In the genomic region with DNA sequence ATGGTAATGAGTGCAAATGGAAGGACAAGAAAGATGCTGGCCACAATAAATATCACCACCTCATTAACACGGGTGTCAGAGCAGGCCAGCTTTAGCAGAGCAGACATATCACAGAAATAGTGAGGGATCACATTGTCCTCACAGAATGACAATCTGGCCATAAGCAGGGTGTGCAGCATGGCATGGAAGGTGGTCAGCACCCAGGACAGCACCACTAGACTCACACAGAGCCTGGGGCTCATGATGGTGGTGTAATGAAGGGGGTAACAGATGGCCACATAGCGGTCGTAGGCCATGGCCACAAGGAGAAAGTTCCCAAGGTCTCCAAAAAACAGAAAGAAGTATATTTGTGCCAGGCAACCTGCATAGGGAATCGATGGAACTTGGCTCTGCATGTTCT, we compare ENCODE assay signal across 36 mouse cellular contexts. TPM values are rescaled to one million over a fixed set of nuclear protein-coding genes. Genes with fewer than 3 reads are reported as not detected.
DNase-seq lines count a peak whose midpoint lies in the region; TF ChIP-seq lines count a peak whose summit lies in the region.
"Had no signal": no experiment of that assay in that cellular context is flagged by ENCODE, and none has a peak within 500 bp of the region (broad histone marks: within the 10 kb centered on the region; RNA-seq: fewer than 3 reads in every experiment).

No protein-coding gene starts in this region.

- no peak for TF ChIP-seq POLR2A in kidney, adult 2 months (IDR thresholded peaks at IDR 0.05; ENCODE audit: low read depth, low read length)

- H3K27ac ChIP-seq in kidney, adult 2 months (ENCODE audit: insufficient read depth, low read depth, low read length) = no peak overlapping the region
- no peak overlapping the region for H3K27ac ChIP-seq in ES-E14 (ENCODE audit: insufficient read depth, low read depth, low read length, poor library complexity, severe bottlenecking)
- H3K27ac ChIP-seq: embryonic facial prominence, embryonic 10.5 days; embryonic facial prominence, embryonic 15.5 days; forebrain, embryonic 12.5 days; hindbrain, embryonic 13.5 days; liver, embryonic 14.5 days; midbrain, embryonic 12.5 days; neural tube, embryonic 15.5 days had no signal

- H3K9ac ChIP-seq in ES-E14 (ENCODE audit: insufficient read depth, low read depth, low read length, poor library complexity, severe bottlenecking) = no peak overlapping the region
- H3K9ac ChIP-seq: embryonic facial prominence, embryonic 15.5 days; forebrain, embryonic 12.5 days; forebrain, postnatal 0 days; hindbrain, embryonic 13.5 days; liver, embryonic 14.5 days; midbrain, embryonic 12.5 days; neural tube, embryonic 15.5 days had no signal

- in situ Hi-C loops in ES-E14 (cut with MboI; ENCODE audit: low sequenced_read_pairs in 2 of 2, unreplicated experiment in 2 of 2) = no loop called here

- H3K9me3 ChIP-seq in ES-E14 (ENCODE audit: control insufficient read depth, insufficient read depth, low read depth, low read length) = no peaks in the 10 kb centered on the region
- H3K9me3 ChIP-seq: embryonic facial prominence, embryonic 15.5 days; midbrain, embryonic 12.5 days; neural tube, embryonic 15.5 days had no signal

- WGBS in kidney, adult 2 months = 63% methylated on average over 4 of the region's 4 CpGs

- no peaks in the 10 kb centered on the region for H3K4me1 ChIP-seq in kidney, adult 2 months (ENCODE audit: control insufficient read depth, insufficient read depth, low read length)
- H3K4me1 ChIP-seq in ES-E14 (ENCODE audit: control insufficient read depth in 2 of 2, insufficient read depth in 2 of 2, low read length in 2 of 2, poor library complexity in 1 of 2) = no peaks in the 10 kb centered on the region
- H3K4me1 ChIP-seq: embryonic facial prominence, embryonic 10.5 days; embryonic facial prominence, embryonic 15.5 days; forebrain, embryonic 12.5 days; hindbrain, embryonic 13.5 days; midbrain, embryonic 12.5 days; neural tube, embryonic 15.5 days had no signal

- DNase-seq in kidney, postnatal 10 days = peak; percentile 24
- DNase-seq in kidney, adult 2 months = no peak
- DNase-seq in 416B (ENCODE audit: low read depth) (peak; percentile 4), ES-E14 (ENCODE audit: low read depth, low spot score) (peak; percentile 4), ZHBTc4 (ENCODE audit: low read depth, low spot score) (peak; percentile 24)
- no peak for DNase-seq in gastrocnemius, postnatal 10 days
- DNase-seq in retina, embryonic 14.5 days (ENCODE audit: low spot score) = no peak
- DNase-seq: cerebellum, adult 8-10 months; cerebellum, postnatal 25 days; forebrain, postnatal 0 days; gastrocnemius, postnatal 14 days; heart, postnatal 14 days; liver; lung, adult 2 months; right cerebral cortex, adult 18-20 months; spleen, adult 18-20 months; thymus, adult 18-20 months; thymus, postnatal 25 days had no signal

- no peaks in the 10 kb centered on the region; the same call in 1 of the 2 replicates for H3K27me3 ChIP-seq in kidney, adult 2 months (replicated peaks; ENCODE audit: control insufficient read depth, insufficient read depth, low read length)
- H3K27me3 ChIP-seq: embryonic facial prominence, embryonic 15.5 days; forebrain, embryonic 12.5 days; hindbrain, embryonic 13.5 days; midbrain, embryonic 12.5 days; neural tube, embryonic 15.5 days had no signal

- H3K4me3 ChIP-seq in kidney, adult 2 months (ENCODE audit: insufficient read depth, low read depth, low read length) = no peak overlapping the region
- no peak overlapping the region for H3K4me3 ChIP-seq in ES-E14 (ENCODE audit: insufficient read depth in 1 of 2, low read depth in 1 of 2, low read length in 2 of 2, poor library complexity in 1 of 2, severe bottlenecking in 1 of 2)
- H3K4me3 ChIP-seq: embryonic facial prominence, embryonic 10.5 days; embryonic facial prominence, embryonic 15.5 days; forebrain, embryonic 12.5 days; hindbrain, embryonic 13.5 days; midbrain, embryonic 12.5 days; neural tube, embryonic 15.5 days had no signal

- no peak for TF ChIP-seq CTCF in kidney, adult 2 months (conservative IDR thresholded peaks at IDR 0.05; ENCODE audit: insufficient read depth, insufficient read length, low read depth, low read length)

- no peaks in the 10 kb centered on the region for H3K36me3 ChIP-seq in kidney, adult 2 months (ENCODE audit: control insufficient read depth, insufficient read depth, low read length)
- H3K36me3 ChIP-seq in ES-E14 (ENCODE audit: control insufficient read depth, insufficient read depth, low read length, poor library complexity, severe bottlenecking) = no peaks in the 10 kb centered on the region
- H3K36me3 ChIP-seq: embryonic facial prominence, embryonic 10.5 days; embryonic facial prominence, embryonic 15.5 days; forebrain, embryonic 12.5 days; hindbrain, embryonic 13.5 days; midbrain, embryonic 12.5 days; neural tube, embryonic 15.5 days had no signal

TF ChIP-seq in ES-E14, 5 proteins besides CTCF, POLR2A, EP300 and RAD21:
- no peak for TF ChIP-seq MAFK (IDR thresholded peaks at IDR 0.05; ENCODE audit: insufficient read depth, low read depth, low read length)

RNA-seq across cellular contexts. Expression of a gene that starts 4.0 kb away (rescaled TPM):
- not detected in 2 replicates for polyA plus RNA-seq in kidney, adult 2 months (2012; rRNA removed)
- not detected in 2 replicates for total RNA-seq in ES-E14 (2012; rRNA removed)
- total RNA-seq in gastrocnemius, postnatal 10 days (2021) = not detected
- total RNA-seq: forebrain, postnatal 0 days; gastrocnemius, postnatal 14 days; granulocyte monocyte progenitor cell, adult 5-6 weeks; heart, postnatal 14 days; layer of hippocampus, adult 18-20 months; layer of hippocampus, postnatal 10 days; left cerebral cortex, adult 18-20 months; left cerebral cortex, postnatal 14 days; megakaryocyte progenitor cell, adult 5-6 weeks had no signal
- polyA plus RNA-seq: embryonic facial prominence, embryonic 10.5 days; forebrain, embryonic 12.5 days; forebrain, postnatal 0 days; heart, embryonic 14.5 days; hindbrain, embryonic 13.5 days; intestine, embryonic 16.5 days; kidney, embryonic 16.5 days; limb, embryonic 11.5 days; liver, embryonic 14.5 days; lung, adult 2 months; midbrain, embryonic 12.5 days; neural tube, embryonic 15.5 days; stomach, embryonic 16.5 days had no signal

RNA-seq across cellular contexts. Expression of a gene that starts 24.3 kb away (rescaled TPM):
- not detected in 2 replicates for polyA plus RNA-seq in kidney, adult 2 months (2012; rRNA removed)
- 1.1 and 1.6 TPM in 2 replicates for total RNA-seq in ES-E14 (2012; rRNA removed)
- not detected for total RNA-seq in gastrocnemius, postnatal 10 days (2021)
- total RNA-seq: forebrain, postnatal 0 days; gastrocnemius, postnatal 14 days; granulocyte monocyte progenitor cell, adult 5-6 weeks; heart, postnatal 14 days; layer of hippocampus, adult 18-20 months; layer of hippocampus, postnatal 10 days; left cerebral cortex, adult 18-20 months; left cerebral cortex, postnatal 14 days; megakaryocyte progenitor cell, adult 5-6 weeks had no signal
- polyA plus RNA-seq: embryonic facial prominence, embryonic 10.5 days; forebrain, embryonic 12.5 days; forebrain, postnatal 0 days; heart, embryonic 14.5 days; hindbrain, embryonic 13.5 days; intestine, embryonic 16.5 days; kidney, embryonic 16.5 days; limb, embryonic 11.5 days; liver, embryonic 14.5 days; lung, adult 2 months; midbrain, embryonic 12.5 days; neural tube, embryonic 15.5 days; stomach, embryonic 16.5 days had no signal

RNA-seq across cellular contexts. Expression of a gene that starts 32.9 kb away (rescaled TPM):
- polyA plus RNA-seq in kidney, adult 2 months (2012; rRNA removed) = not detected in 2 replicates
- total RNA-seq in ES-E14 (2012; rRNA removed) = not detected in 2 replicates
- not detected for total RNA-seq in gastrocnemius, postnatal 10 days (2021)
- total RNA-seq: forebrain, postnatal 0 days; gastrocnemius, postnatal 14 days; granulocyte monocyte progenitor cell, adult 5-6 weeks; heart, postnatal 14 days; layer of hippocampus, adult 18-20 months; layer of hippocampus, postnatal 10 days; left cerebral cortex, adult 18-20 months; left cerebral cortex, postnatal 14 days; megakaryocyte progenitor cell, adult 5-6 weeks had no signal
- polyA plus RNA-seq: embryonic facial prominence, embryonic 10.5 days; embryonic facial prominence, embryonic 15.5 days; forebrain, embryonic 12.5 days; forebrain, postnatal 0 days; heart, embryonic 14.5 days; hindbrain, embryonic 13.5 days; intestine, embryonic 16.5 days; kidney, embryonic 16.5 days; limb, embryonic 11.5 days; liver, embryonic 14.5 days; lung, adult 2 months; midbrain, embryonic 12.5 days; neural tube, embryonic 15.5 days; stomach, embryonic 16.5 days had no signal

RNA-seq across cellular contexts. Expression of a gene that starts 44.8 kb away (rescaled TPM):
- 0.11 TPM in 1 of 2 replicates, not detected in the other for polyA plus RNA-seq in kidney, adult 2 months (2012; rRNA removed)
- 0.31 TPM in 1 of 2 replicates, not detected in the other for total RNA-seq in ES-E14 (2012; rRNA removed)
- total RNA-seq in gastrocnemius, postnatal 10 days (2021) = not detected
- total RNA-seq: forebrain, postnatal 0 days; gastrocnemius, postnatal 14 days; granulocyte monocyte progenitor cell, adult 5-6 weeks; heart, postnatal 14 days; layer of hippocampus, adult 18-20 months; layer of hippocampus, postnatal 10 days; left cerebral cortex, adult 18-20 months; left cerebral cortex, postnatal 14 days; megakaryocyte progenitor cell, adult 5-6 weeks had no signal
- polyA plus RNA-seq: embryonic facial prominence, embryonic 10.5 days; embryonic facial prominence, embryonic 15.5 days; forebrain, postnatal 0 days; heart, embryonic 14.5 days; hindbrain, embryonic 13.5 days; intestine, embryonic 16.5 days; kidney, embryonic 16.5 days; limb, embryonic 11.5 days; lung, adult 2 months; midbrain, embryonic 12.5 days; neural tube, embryonic 15.5 days; stomach, embryonic 16.5 days had no signal

Comparison
In these comparisons a context has a peak if more than half of its experiments do, and no peak if none do; other contexts are left out.
1. DNase-seq: peak in kidney, postnatal 10 days (single experiment), 416B (single experiment), ES-E14 (single experiment) and ZHBTc4 (single experiment); none in kidney, adult 2 months (single experiment), gastrocnemius, postnatal 10 days (single experiment) and retina, embryonic 14.5 days (single experiment).